Mouse (Mus musculus) left cerebral cortex, postnatal 36 days (tissue): ENCODE data around the gene Rdh12. TPM values are rescaled to one million over a fixed set of nuclear protein-coding genes. Genes with fewer than 3 reads are reported as not detected.
"Not testable (repeated sequence)": the region's sequence is repeated elsewhere in the genome, so short reads cannot be mapped to it uniquely, and the experiment has no call there.

Source experiments
- DNase-seq, 2 experiments: peaks; one replicate each; pipeline ENCODE4 v3.0.0; 2021 to 2022; ENCODE audit warnings: low spot score in 2 of 2, mixed read lengths in 1 of 2
- intact Hi-C: fragments of 180-260 bp; cut with DNase I; formaldehyde crosslinking; loops from one replicate; pipeline ENCODE4 v1.15.1; 2025
- total RNA-seq, 2 experiments: library from RNA; stranded (reverse); gene quantifications; 2 replicates each; pipeline ENCODE4 v1.2.3; 2021

Rdh12 gene
- 1 to 10 TPM; 2.0 to 2.1 TPM for total RNA-seq

- peak; percentile 27 to 40 for DNase-seq
- intact Hi-C loops: no loop called here
Measured at GRCm38 (mm10) chr12:79208703-79209464, at the start of gene Rdh12. TSS of gene Rdh12 (plus strand) at chr12:79208914.

GRCm38 (mm10) chr12:79162876-79163275, 45.8 kb upstream of the Rdh12 start:
- intact Hi-C loops: no loop called here
- DNase-seq: no peak

GRCm38 (mm10) chr12:79169173-79169572, 39.5 kb upstream of the Rdh12 start:
- intact Hi-C loops: no loop called here
- no peak for DNase-seq

- intact Hi-C loops: loop anchor here (5.0 kb wide), 1 partner anchor 943 kb away; the partner anchor contains the start of gene Gphn
- no peak for DNase-seq
Measured at GRCm38 (mm10) chr12:79170421-79170820, 38.3 kb upstream of the Rdh12 start.

- peak in 1 of 2 experiments; percentile 8 for DNase-seq
- intact Hi-C loops: loop anchor here (5.0 kb wide), 1 partner anchor 944 kb away; the partner anchor contains the start of gene Gphn
Measured at GRCm38 (mm10) chr12:79171269-79171995, 37.3 kb upstream of the Rdh12 start.

- intact Hi-C loops: loop anchor here (5.0 kb wide), 1 partner anchor 945 kb away; the partner anchor contains the start of gene Gphn
- peak; percentile 94 to 96 for DNase-seq
Measured at GRCm38 (mm10) chr12:79172019-79172941, 36.4 kb upstream of the Rdh12 start, which contains the start of gene Vti1b. TSS of gene Vti1b (minus strand) at chr12:79172667.

GRCm38 (mm10) chr12:79173721-79174120, 35.0 kb upstream of the Rdh12 start:
- intact Hi-C loops: loop anchor here (5.0 kb wide), 1 partner anchor 946 kb away; the partner anchor contains the start of gene Gphn
- no peak for DNase-seq

- intact Hi-C loops: no loop called here
- DNase-seq: no peak
Measured at GRCm38 (mm10) chr12:79175998-79176397, 32.7 kb upstream of the Rdh12 start.

- DNase-seq, intact Hi-C loops: not testable (repeated sequence)
Measured at GRCm38 (mm10) chr12:79185160-79185559, 23.6 kb upstream of the Rdh12 start.

- intact Hi-C loops: loop anchor here (2.0 kb wide), 1 partner anchor 70 kb away; no protein-coding TSS in a partner anchor
- peak; percentile 48 to 55 for DNase-seq
Measured at GRCm38 (mm10) chr12:79190931-79191673, 17.6 kb upstream of the Rdh12 start.

GRCm38 (mm10) chr12:79191701-79192100, 17.0 kb upstream of the Rdh12 start:
- intact Hi-C loops: loop anchor here (2.0 kb wide), 1 partner anchor 69 kb away; no protein-coding TSS in a partner anchor
- peak; percentile 72 to 76 for DNase-seq

- intact Hi-C loops: no loop called here
- no peak for DNase-seq
Measured at GRCm38 (mm10) chr12:79192193-79192592, 16.5 kb upstream of the Rdh12 start, which contains the start of gene Rdh11. TSS of gene Rdh11 (minus strand) at chr12:79192293.

- intact Hi-C loops: no loop called here
- peak; percentile 33 to 65 for DNase-seq
Measured at GRCm38 (mm10) chr12:79193441-79193840, 15.3 kb upstream of the Rdh12 start.

- intact Hi-C loops: no loop called here
- DNase-seq: no peak
Measured at GRCm38 (mm10) chr12:79197105-79197504, 11.6 kb upstream of the Rdh12 start.

GRCm38 (mm10) chr12:79201882-79202281, 6.8 kb upstream of the Rdh12 start:
- intact Hi-C loops: no loop called here

GRCm38 (mm10) chr12:79211447-79211846, 2.7 kb downstream of the Rdh12 start:
- intact Hi-C loops: no loop called here
- DNase-seq: no peak

More at GRCm38 (mm10) chr12:79201882-79202281, 6.8 kb upstream of the Rdh12 start:
- DNase-seq: no peak

- intact Hi-C loops: no loop called here
- no peak for DNase-seq
Measured at GRCm38 (mm10) chr12:79217511-79217910, 8.8 kb downstream of the Rdh12 start.

GRCm38 (mm10) chr12:79235485-79236080, 26.9 kb downstream of the Rdh12 start:
- intact Hi-C loops: no loop called here
- DNase-seq: no peak
